Mouse (Mus musculus): ENCODE results near the gene Lix1. TPM values are rescaled to one million over a fixed set of nuclear protein-coding genes. Genes with fewer than 3 reads are reported as not detected.

Lix1 gene
- polyA plus RNA-seq, 1 experiment = 1.7 TPM

DNA sequence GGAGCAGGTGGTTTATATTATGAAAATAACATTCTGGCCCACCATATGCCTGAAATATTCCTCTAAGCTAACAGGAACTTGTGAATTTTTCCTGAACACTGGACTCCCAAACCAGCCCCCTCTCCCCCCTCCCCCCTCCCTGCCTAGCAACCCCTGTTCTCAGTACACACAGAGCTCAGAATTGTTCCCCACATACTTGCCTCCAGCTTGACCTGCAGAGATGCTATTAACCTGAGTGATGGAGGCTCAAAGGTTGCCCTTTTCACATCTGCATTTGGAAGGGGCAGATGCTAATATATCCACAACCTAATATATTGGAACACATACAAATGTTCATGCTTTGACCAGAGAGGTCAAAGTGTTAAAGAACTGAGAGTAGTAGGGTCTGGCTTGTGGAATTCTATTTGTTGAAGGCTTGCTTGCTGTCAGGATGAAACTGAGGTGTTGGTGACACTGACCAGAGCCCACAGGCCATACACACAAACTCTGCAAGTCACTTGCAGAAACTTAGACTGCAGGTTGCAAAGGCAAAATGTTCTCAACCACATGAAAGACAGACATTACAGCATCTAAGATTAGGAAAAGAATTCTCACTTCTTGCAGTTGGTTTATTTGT is 36.2 kb downstream of the Lix1 start:
- H3K27ac ChIP-seq (ENCODE audit: insufficient read depth, low read length) = no peak overlapping the region
- no peak overlapping the region for H3K4me3 ChIP-seq (ENCODE audit: insufficient read depth, low read length)
- no peak for TF ChIP-seq POLR2A (IDR thresholded peaks at IDR 0.05; ENCODE audit: low read depth, low read length)
- TF ChIP-seq CTCF (IDR thresholded peaks at IDR 0.05; ENCODE audit: borderline replicate concordance, insufficient read depth, low read length) = no peak
- H3K4me1 ChIP-seq (ENCODE audit: control insufficient read depth, insufficient read depth, low read length) = no peaks in the 10 kb centered on the region

DNA sequence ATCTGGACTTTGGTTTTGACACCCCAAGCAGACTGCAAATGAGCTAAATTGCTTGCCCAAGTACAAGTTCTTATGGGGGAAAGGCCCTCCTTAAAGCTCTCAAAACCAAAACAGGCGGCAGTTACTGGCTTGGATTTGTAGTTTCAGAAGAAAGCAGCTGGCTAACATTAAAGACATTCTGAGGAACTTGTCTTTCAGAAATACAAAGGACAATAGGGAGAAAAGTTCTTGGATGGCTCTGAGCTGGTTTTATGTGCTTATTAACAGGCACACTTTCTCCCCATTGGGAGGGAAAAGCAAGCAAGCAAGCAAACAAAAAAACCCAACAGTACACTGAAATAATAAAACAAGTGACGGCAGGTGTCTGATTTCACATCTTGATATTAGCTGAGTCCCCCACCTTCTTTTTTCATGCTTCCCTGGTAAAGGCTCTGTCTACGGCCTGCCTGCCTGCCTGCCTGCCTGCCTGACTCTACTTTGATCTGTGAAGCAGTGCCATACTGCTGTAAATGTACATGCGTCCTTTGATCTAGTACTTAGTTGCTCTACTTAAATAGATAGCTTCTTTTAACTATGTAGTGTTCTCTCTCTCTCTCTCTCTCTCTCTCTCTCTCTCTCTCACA is 39.5 kb downstream of the Lix1 start:
- Histone ChIP-seq H3K27ac (ENCODE audit: insufficient read depth, low read length) (no peak overlapping the region), H3K4me1 (ENCODE audit: control insufficient read depth, insufficient read depth, low read length) (no peaks in the 10 kb centered on the region), H3K4me3 (ENCODE audit: insufficient read depth, low read length) (no peak overlapping the region)
- no peak for TF ChIP-seq POLR2A (IDR thresholded peaks at IDR 0.05; ENCODE audit: low read depth, low read length)
- no peak for TF ChIP-seq CTCF (IDR thresholded peaks at IDR 0.05; ENCODE audit: borderline replicate concordance, insufficient read depth, low read length)

DNA sequence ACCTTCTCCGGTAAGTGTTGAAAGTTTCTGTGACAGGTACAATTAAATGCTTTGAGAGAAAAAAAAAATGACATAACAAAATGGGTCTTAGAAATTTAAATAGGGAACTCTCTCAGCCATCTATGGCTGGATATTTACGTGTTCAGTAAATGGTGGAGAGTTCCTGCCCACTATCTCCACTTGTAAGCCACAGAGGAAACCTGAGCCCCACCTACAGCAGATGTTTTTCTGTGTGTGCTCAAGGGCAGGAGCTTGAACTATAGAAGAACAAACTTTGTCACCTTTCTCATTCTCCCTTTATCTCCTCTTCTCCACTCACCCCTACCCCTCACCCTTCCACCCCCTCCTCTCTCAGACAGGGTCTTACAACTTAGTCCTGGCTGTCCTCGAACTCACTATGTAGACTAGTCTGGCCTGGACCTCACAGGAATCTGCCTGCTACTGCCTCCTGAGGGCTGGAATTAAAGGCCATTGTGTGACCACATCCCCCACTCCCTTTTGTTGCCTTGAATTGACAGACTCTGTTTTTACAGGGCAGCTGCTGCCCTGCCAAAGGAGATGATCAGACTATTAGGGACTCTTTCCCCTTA is 41.9 kb downstream of the Lix1 start:
- Histone ChIP-seq H3K4me1 (ENCODE audit: control insufficient read depth, insufficient read depth, low read length) (no peaks in the 10 kb centered on the region), H3K27ac (ENCODE audit: insufficient read depth, low read length) (no peak overlapping the region), H3K4me3 (ENCODE audit: insufficient read depth, low read length) (no peak overlapping the region)
- TF ChIP-seq CTCF (IDR thresholded peaks at IDR 0.05; ENCODE audit: borderline replicate concordance, insufficient read depth, low read length) = no peak
- no peak for TF ChIP-seq POLR2A (IDR thresholded peaks at IDR 0.05; ENCODE audit: low read depth, low read length)

GRCm38 (mm10) chr17:17446683-17447082 is 44.2 kb downstream of the Lix1 start:
- TF ChIP-seq CTCF (IDR thresholded peaks at IDR 0.05; ENCODE audit: borderline replicate concordance, insufficient read depth, low read length) (no peak), POLR2A (IDR thresholded peaks at IDR 0.05; ENCODE audit: low read depth, low read length) (no peak)
- Histone ChIP-seq H3K4me3 (ENCODE audit: insufficient read depth, low read length) (no peak overlapping the region), H3K4me1 (ENCODE audit: control insufficient read depth, insufficient read depth, low read length) (no peaks in the 10 kb centered on the region), H3K27ac (ENCODE audit: insufficient read depth, low read length) (no peak overlapping the region)

DNA sequence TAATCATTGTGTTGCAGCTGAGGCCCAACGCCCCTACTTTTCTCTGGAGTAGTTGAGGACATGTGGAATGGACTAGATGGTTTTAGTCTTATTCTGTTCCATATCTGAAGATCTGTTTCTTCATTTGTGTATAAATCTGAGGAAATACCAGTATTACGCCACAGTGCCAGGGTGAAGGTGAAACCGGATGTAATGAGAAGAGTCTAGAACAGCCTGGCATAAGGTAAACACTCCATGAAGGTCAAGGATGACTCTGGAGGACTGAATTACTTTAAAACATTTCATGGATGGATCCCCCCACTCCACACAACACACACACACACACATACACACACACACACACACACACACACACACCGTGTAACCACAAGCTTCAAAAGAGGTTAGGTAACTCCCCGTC is 45.3 kb downstream of the Lix1 start:
- H3K4me3 ChIP-seq (ENCODE audit: insufficient read depth, low read length) = no peak overlapping the region
- H3K27ac ChIP-seq (ENCODE audit: insufficient read depth, low read length) = no peak overlapping the region
- TF ChIP-seq POLR2A (IDR thresholded peaks at IDR 0.05; ENCODE audit: low read depth, low read length) (no peak), CTCF (IDR thresholded peaks at IDR 0.05; ENCODE audit: borderline replicate concordance, insufficient read depth, low read length) (no peak)
- no peaks in the 10 kb centered on the region for H3K4me1 ChIP-seq (ENCODE audit: control insufficient read depth, insufficient read depth, low read length)

DNA sequence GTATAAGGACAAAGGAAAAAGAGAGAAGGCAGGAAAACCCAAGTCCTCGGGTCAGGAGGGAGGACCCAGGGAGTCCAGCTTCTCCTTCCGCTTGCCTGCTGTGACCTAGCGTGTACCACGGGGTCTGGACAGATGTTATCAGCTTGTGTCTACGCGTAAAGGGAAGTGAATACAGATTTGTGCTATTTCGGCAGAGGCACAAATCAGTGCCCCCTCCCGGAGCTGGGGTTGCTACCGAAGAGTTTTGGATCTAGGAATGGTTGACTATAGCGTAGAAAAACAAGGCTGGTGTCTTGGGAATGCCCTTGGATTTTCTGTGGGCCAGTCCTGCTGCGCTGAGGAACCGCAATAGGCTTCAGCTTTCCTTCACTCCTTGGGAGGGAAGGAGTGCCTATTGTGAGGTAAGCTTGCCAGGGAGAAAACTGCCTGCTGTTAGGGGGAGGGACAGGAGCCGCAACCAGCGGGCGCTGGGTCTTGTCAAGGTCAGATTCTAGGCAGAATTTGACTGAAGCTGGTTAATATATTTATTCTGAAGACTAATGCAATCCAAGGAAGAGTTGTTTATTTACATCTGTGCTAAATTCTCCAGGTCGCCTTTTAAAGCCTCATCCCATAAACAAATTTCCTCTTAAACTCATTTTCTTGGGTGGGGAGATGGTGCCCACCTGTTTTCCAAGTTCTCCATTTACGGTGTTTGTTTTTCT is 46.4 kb downstream of the Lix1 start:
- TF ChIP-seq POLR2A (IDR thresholded peaks at IDR 0.05; ENCODE audit: low read depth, low read length) = no peak
- no peak for TF ChIP-seq CTCF (IDR thresholded peaks at IDR 0.05; ENCODE audit: borderline replicate concordance, insufficient read depth, low read length)
- no peak overlapping the region for H3K27ac ChIP-seq (ENCODE audit: insufficient read depth, low read length)
- no peaks in the 10 kb centered on the region for H3K4me1 ChIP-seq (ENCODE audit: control insufficient read depth, insufficient read depth, low read length)
- no peak overlapping the region for H3K4me3 ChIP-seq (ENCODE audit: insufficient read depth, low read length)

- Histone ChIP-seq H3K27ac (ENCODE audit: insufficient read depth, low read length) (no peak overlapping the region), H3K4me3 (ENCODE audit: insufficient read depth, low read length) (no peak overlapping the region), H3K4me1 (ENCODE audit: control insufficient read depth, insufficient read depth, low read length) (no peaks in the 10 kb centered on the region)
- TF ChIP-seq POLR2A (IDR thresholded peaks at IDR 0.05; ENCODE audit: low read depth, low read length) (no peak), CTCF (IDR thresholded peaks at IDR 0.05; ENCODE audit: borderline replicate concordance, insufficient read depth, low read length) (no peak)
Observed at GRCm38 (mm10) chr17:17449441-17449770, 46.9 kb downstream of the Lix1 start.

GRCm38 (mm10) chr17:17451102-17451501 is 48.6 kb downstream of the Lix1 start:
- no peak overlapping the region for H3K4me3 ChIP-seq (ENCODE audit: insufficient read depth, low read length)
- H3K4me1 ChIP-seq (ENCODE audit: control insufficient read depth, insufficient read depth, low read length) = no peaks in the 10 kb centered on the region
- TF ChIP-seq POLR2A (IDR thresholded peaks at IDR 0.05; ENCODE audit: low read depth, low read length) = no peak
- TF ChIP-seq CTCF (IDR thresholded peaks at IDR 0.05; ENCODE audit: borderline replicate concordance, insufficient read depth, low read length) = no peak
- H3K27ac ChIP-seq (ENCODE audit: insufficient read depth, low read length) = no peak overlapping the region

GRCm38 (mm10) chr17:17452617-17453016 is 50.1 kb downstream of the Lix1 start:
- no peak for TF ChIP-seq CTCF (IDR thresholded peaks at IDR 0.05; ENCODE audit: borderline replicate concordance, insufficient read depth, low read length)
- TF ChIP-seq POLR2A (IDR thresholded peaks at IDR 0.05; ENCODE audit: low read depth, low read length) = no peak
- Histone ChIP-seq H3K4me3 (ENCODE audit: insufficient read depth, low read length) (no peak overlapping the region), H3K27ac (ENCODE audit: insufficient read depth, low read length) (no peak overlapping the region), H3K4me1 (ENCODE audit: control insufficient read depth, insufficient read depth, low read length) (no peaks in the 10 kb centered on the region)

DNA sequence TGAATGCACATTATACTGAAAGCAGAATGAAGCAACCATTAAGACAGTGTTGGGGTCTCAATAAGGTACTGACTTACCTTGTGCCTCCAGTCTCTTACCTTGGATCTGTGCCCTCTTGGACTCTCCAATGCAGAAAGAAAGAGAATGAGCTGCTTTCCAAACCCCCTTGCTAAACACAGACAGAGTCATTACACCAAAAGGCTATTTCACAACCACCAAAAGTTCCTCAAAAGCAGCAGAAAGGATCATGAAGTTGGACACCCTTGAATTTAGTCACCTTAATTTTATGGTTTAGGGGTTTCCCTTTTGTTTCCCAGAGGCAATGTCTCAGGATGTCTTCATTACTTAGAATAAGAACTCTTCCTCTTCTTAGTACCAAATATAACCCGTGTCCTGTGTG is 52.1 kb downstream of the Lix1 start:
- Histone ChIP-seq H3K27ac (ENCODE audit: insufficient read depth, low read length) (no peak overlapping the region), H3K4me3 (ENCODE audit: insufficient read depth, low read length) (no peak overlapping the region), H3K4me1 (ENCODE audit: control insufficient read depth, insufficient read depth, low read length) (no peaks in the 10 kb centered on the region)
- no peak for TF ChIP-seq POLR2A (IDR thresholded peaks at IDR 0.05; ENCODE audit: low read depth, low read length)
- TF ChIP-seq CTCF (IDR thresholded peaks at IDR 0.05; ENCODE audit: borderline replicate concordance, insufficient read depth, low read length) = no peak

Measured in embryonic fibroblast, embryonic 13.5 days (primary cell).